Mouse (Mus musculus) heart, adult 11 months (tissue): ENCODE measurements around the gene Edn3.

Experiments
- DNase-seq: peaks from one replicate; pipeline ENCODE4 v3.0.0; 2022

Edn3 gene

GRCm38 (mm10) chr2:174797495-174798068 lies 37.2 kb downstream of the Edn3 start:
- DNase-seq = no peak

GRCm38 (mm10) chr2:174802453-174802852 lies 42.0 kb downstream of the Edn3 start:
- no peak for DNase-seq

DNA sequence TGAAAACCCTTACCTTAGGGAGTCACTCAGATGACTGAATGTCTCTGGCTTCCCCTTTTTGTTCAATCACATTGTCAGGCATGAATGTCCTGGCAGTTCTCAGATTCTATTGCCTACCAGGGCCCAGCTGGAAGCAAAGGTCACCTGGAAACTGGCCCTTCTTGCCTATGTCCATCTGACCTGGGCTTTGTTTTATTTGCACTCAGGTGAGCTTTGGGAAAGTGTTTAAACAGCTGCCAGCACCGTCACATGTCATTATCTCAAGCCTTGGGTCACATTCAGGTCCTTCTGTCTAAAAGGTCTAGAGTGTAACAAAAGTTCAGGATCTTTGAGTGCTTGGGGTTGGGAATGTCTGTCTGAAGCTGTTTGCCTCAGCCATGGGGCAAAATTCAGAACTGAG lies 43.2 kb downstream of the Edn3 start:
- DNase-seq = peak; percentile 49

DNA sequence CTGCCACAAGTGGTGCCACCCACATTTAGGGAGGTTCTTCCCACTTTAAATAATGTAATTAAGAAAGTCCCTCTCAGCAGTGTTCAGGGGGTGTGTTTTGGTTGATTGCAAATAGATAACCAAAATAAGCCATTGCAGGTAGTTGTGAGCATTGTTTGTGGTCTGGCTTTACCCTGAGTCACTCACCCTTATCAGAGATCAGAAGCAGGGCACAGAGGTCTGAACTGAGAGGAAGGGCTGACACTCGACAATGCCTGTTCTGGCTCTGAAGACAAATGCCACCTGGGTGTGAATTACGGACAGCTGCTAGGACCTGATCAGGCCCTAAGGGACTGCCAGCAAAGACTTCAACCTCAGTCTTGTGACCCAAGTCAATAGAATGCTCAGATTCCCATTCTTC lies 47.5 kb downstream of the Edn3 start:
- DNase-seq = no peak

DNA sequence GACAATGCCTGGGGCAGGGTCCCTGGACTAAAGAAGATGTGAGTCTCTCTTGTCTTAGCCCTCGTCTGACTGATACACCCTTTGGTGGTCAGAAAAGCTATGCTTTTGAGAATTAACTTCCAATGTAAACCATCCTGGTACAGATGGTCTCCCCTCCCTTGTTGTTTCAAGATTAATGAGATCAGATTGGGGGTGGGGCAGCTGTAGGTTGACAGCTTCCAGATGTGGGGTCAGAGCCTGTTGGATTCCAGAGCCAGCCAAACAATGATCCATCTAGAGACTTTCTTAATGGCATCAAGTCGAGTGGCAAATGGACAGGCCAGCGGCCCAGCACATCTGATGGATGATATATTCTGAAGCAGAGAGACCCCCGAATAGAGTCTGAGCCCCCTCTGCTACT lies 48.9 kb downstream of the Edn3 start:
- no peak for DNase-seq

DNA sequence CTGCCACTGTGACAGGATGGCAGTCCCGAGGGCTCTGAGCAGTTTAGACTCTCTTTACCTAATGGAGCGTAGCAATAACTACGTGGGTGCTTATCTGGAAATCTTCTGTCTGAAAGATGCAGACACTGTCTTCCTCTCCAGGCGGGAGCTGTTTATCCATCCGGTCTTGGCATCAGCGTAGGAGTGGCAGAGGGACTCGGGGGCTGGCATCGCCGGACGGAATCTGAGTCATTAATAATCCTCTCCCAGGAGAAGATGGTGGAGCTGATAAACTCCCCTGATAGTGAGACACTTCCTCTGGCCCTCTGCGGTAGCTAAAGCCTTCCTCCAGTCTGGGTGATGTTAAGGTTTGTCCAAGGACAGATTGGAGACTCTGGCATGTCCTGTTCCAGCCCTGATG lies 52.9 kb downstream of the Edn3 start:
- DNase-seq = peak; percentile 76

DNA sequence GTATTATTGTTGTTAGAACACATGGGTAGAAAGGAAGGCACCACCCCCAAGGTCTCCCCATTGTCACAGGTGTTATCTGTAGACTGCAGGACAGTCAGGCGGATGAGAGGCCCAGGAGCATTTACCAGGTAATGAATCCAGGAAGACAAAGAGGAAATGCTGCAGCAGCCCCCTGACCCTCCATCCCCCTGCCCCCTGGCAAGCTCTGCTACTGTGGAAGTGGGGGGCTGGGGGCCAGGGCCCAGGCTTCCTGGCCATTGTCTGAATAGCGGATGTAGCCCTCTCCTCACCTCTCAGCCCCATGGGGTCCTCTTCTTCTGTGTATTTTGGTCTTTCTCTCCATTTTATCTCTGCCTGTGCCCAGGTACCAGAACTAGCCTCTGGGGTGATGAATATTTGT lies 55.7 kb downstream of the Edn3 start:
- DNase-seq = peak; percentile 84

- no peak for DNase-seq
Observed at GRCm38 (mm10) chr2:174820286-174820685, 59.9 kb downstream of the Edn3 start.

DNA sequence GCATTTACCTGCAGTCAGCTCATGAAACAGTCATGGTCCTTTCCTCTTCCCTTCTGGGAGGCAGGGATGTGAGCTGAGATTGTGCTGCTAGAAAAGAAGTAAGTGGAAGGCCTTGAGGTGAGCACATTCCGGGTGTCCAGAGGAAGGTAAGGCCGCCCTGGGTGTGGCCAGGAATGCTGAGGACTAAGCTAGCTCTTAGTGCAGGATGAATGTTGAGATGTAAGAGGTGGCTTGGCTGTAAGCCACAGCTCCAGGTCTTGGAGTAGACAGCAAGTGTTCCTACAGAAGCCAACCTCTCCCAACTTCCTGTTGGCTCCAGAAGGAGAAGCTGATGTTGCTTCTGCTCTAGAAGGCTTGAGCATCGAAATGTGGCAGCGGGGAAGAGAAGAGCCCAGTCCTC lies 67.4 kb downstream of the Edn3 start:
- peak; percentile 71 for DNase-seq

DNA sequence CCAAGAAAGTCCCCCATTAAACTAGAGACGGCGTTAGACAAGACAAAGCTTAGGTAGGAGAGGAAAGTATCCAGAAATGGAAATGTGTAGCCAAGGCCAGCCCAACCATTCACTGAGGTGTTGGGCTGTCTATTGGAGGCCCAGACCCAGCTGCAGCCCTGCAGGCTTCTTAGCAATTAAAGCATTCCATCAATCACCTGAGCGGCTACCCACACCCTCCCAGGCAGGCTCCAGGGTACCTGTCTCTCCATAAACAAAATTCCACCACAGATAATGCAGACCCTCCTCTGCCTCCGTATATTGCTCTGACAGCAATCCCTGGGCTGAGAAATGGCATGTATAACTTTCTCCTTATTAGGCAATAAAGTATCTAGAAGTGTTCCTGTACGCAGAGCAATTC lies 73.2 kb downstream of the Edn3 start:
- DNase-seq = no peak
